Mouse (Mus musculus): Measurements from ENCODE around the gene Snapc4. TPM values are rescaled to one million over a fixed set of nuclear protein-coding genes. Genes with fewer than 3 reads are reported as not detected.

Snapc4 gene
- total and polyA plus RNA-seq, 3 experiments, result 15.3 to 47.1 (median 42.7) TPM

- H3K36me3 ChIP-seq (replicated peaks in 1 of 2; ENCODE audit: control insufficient read depth in 1 of 2, insufficient read depth in 1 of 2, low read length in 1 of 2), result no peaks in the 10 kb centered on the region
- H3K9me3 ChIP-seq (replicated peaks; ENCODE audit: low read length), result no peaks in the 10 kb centered on the region
- peaks cover 3 to 50% of the 10 kb centered on the region in 2 experiments for H3K4me1 ChIP-seq (ENCODE audit: control insufficient read depth in 1 of 2, insufficient read depth in 2 of 2)
- H3K4me3 ChIP-seq (replicated peaks in 1 of 3; ENCODE audit: low read depth in 2 of 3, low read length in 2 of 3, poor library complexity in 1 of 3), result no peak overlapping the region
- no peak overlapping the region for H3K4me2 ChIP-seq (ENCODE audit: insufficient read depth, low read depth, poor library complexity, severe bottlenecking)
- dilution Hi-C loops (cut with MboI; ENCODE audit: extremely low pct_ligation_motif_present, extremely low pct_unique_long_range_greater_than_20kb, low sequenced_read_pairs) (no loop called here), in situ Hi-C loops (cut with MboI; ENCODE audit: low pct_ligation_motif_present, low pct_unique_long_range_greater_than_20kb, low sequenced_read_pairs) (no loop called here)
- H3K9ac ChIP-seq (ENCODE audit: insufficient read depth, low read depth), result no peak overlapping the region
- no peak overlapping the region for H3K27ac ChIP-seq (ENCODE audit: insufficient read depth, low read depth)
- TF ChIP-seq BHLHE40 (IDR thresholded peaks at IDR 0.05; ENCODE audit: low read depth, low read length) (no peak), MAX (IDR thresholded peaks at IDR 0.05; ENCODE audit: low read length) (no peak), RAD21 (IDR thresholded peaks at IDR 0.05; ENCODE audit: low read depth, low read length) (no peak), IRF4 (IDR thresholded peaks at IDR 0.05; ENCODE audit: low read depth, low read length) (no peak)
- H3K27me3 ChIP-seq (replicated peaks), result no peaks in the 10 kb centered on the region
- no peaks in the 10 kb centered on the region for H3K79me2 ChIP-seq (replicated peaks; ENCODE audit: control insufficient read depth, extremely low read depth, insufficient read depth, poor library complexity, severe bottlenecking)
- DNase-seq (ENCODE audit: extremely low read depth), result no peak
Measured at GRCm38 (mm10) chr2:26330056-26330468, 50.4 kb downstream of the Snapc4 start.

DNA sequence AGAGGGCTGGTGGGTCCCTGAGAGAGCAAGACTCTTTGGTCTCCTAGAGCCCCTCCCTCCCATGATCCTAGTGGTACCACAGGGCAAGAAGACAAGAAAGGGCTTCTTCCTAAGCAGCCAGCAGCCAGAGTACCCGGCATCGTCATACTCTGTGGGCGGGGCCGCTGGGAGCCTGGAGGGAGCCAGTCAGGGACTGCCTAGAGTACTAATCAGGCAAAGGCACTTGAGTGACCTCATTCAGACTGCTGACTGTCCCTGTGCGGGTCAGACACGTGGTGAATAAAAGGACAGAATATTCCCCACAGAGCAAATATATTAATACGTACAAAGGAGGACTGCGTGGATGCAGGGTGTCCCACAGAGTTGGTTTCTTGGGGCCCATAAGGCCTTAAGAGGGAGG lies 51.1 kb downstream of the Snapc4 start:
- H3K4me3 ChIP-seq (replicated peaks in 1 of 3; ENCODE audit: low read depth in 2 of 3, low read length in 2 of 3, poor library complexity in 1 of 3), result no peak overlapping the region
- no peak overlapping the region for H3K9ac ChIP-seq (ENCODE audit: insufficient read depth, low read depth)
- in situ Hi-C loops (cut with MboI; ENCODE audit: low pct_ligation_motif_present, low pct_unique_long_range_greater_than_20kb, low sequenced_read_pairs) (loop anchor here (5.0 kb wide), 1 partner anchor 233 kb away; no protein-coding TSS in a partner anchor), dilution Hi-C loops (cut with MboI; ENCODE audit: extremely low pct_ligation_motif_present, extremely low pct_unique_long_range_greater_than_20kb, low sequenced_read_pairs) (no loop called here)
- H3K4me2 ChIP-seq (ENCODE audit: insufficient read depth, low read depth, poor library complexity, severe bottlenecking), result no peak overlapping the region
- H3K9me3 ChIP-seq (replicated peaks; ENCODE audit: low read length), result no peaks in the 10 kb centered on the region
- no peak for DNase-seq (ENCODE audit: extremely low read depth)
- no peaks in the 10 kb centered on the region for H3K79me2 ChIP-seq (replicated peaks; ENCODE audit: control insufficient read depth, extremely low read depth, insufficient read depth, poor library complexity, severe bottlenecking)
- no peaks in the 10 kb centered on the region for H3K27me3 ChIP-seq (replicated peaks)
- TF ChIP-seq BHLHE40 (IDR thresholded peaks at IDR 0.05; ENCODE audit: low read depth, low read length) (no peak), CHD2 (IDR thresholded peaks at IDR 0.05; ENCODE audit: low read length) (no peak), SMC3 (IDR thresholded peaks at IDR 0.05; ENCODE audit: low read depth, low read length) (no peak), PAX5 (IDR thresholded peaks at IDR 0.05; ENCODE audit: low read length) (no peak), USF1 (IDR thresholded peaks at IDR 0.05; ENCODE audit: low read depth, low read length) (no peak), ZMIZ1 (IDR thresholded peaks at IDR 0.05; ENCODE audit: low read depth, low read length) (no peak), EP300 (IDR thresholded peaks at IDR 0.05; ENCODE audit: low read length) (no peak), GABPA (IDR thresholded peaks at IDR 0.05; ENCODE audit: insufficient replicate concordance, low read depth, low read length) (no peak), ELF1 (IDR thresholded peaks at IDR 0.05; ENCODE audit: low read depth, low read length) (no peak), TCF12 (IDR thresholded peaks at IDR 0.05; ENCODE audit: low read depth, low read length) (no peak), NELFE (IDR thresholded peaks at IDR 0.05; ENCODE audit: low read depth, low read length) (no peak), ZC3H11A (IDR thresholded peaks at IDR 0.05; ENCODE audit: low read depth, low read length) (no peak), MXI1 (IDR thresholded peaks at IDR 0.05; ENCODE audit: low read depth, low read length) (no peak)
- no peaks in the 10 kb centered on the region for H3K36me3 ChIP-seq (replicated peaks in 1 of 2; ENCODE audit: control insufficient read depth in 1 of 2, insufficient read depth in 1 of 2, low read length in 1 of 2)
- H3K27ac ChIP-seq (ENCODE audit: insufficient read depth, low read depth), result no peak overlapping the region
- peaks cover 3 to 51% of the 10 kb centered on the region in 2 experiments for H3K4me1 ChIP-seq (ENCODE audit: control insufficient read depth in 1 of 2, insufficient read depth in 2 of 2)
